Mouse (Mus musculus): ENCODE measurements at regions not wholly inside any gene's neighbourhood (a gene's known extent, or its start where the extent isn't known, plus 50 kb on each side); places are given as distances from the start of the nearest gene placed in this dataset.
"Not testable (repeated sequence)": the region's sequence is repeated elsewhere in the genome, so short reads cannot be mapped to it uniquely, and the experiment has no call there.

DNA sequence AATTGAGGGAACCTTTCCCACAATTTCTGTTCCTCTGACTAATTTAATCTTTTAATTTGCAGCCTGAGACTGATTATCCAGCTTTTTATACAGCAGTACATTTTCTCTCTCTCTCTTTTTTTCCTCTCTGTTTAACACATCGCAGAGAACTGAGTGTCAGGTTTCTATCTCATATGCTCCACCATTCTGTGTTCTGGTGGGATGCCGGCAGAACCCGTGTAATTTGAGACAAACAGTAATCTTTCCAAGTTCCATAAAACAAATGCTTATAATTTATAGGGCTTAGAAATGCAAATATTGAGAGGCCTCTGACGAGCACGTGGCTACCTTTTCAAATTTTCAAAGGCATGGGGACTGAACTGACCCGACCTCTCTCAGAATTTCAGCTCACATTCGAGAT lies 59.1 kb downstream of the Zbtb18 start:
- DNase-seq (ENCODE audit: low read depth), result no peak

- DNase-seq (ENCODE audit: low read depth), result no peak
Observed at GRCm38 (mm10) chr1:177503946-177504345, 61.8 kb downstream of the Zbtb18 start.

GRCm38 (mm10) chr1:177504743-177505142 lies 62.6 kb downstream of the Zbtb18 start:
- DNase-seq (ENCODE audit: low read depth), result no peak

DNA sequence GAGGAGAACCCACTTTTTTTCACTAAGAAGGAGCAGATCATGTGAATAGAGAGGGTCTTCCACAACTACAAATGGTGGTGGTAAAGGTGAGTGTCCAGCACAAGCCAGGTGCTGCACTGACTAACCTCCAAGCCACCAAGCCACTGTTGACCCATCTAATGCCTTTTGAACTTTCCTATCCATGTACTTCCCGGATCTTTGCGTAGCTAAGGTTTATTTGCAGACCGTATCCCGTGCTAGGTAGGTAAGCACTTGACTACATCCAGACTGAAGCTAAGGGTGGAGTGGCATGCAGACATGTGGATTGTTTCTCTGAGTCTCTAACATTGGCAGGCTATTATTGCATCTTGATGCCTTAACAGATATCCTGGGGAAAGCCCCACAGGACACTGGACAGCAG lies 65.2 kb downstream of the Zbtb18 start:
- not testable (repeated sequence) for DNase-seq (ENCODE audit: low read depth)

DNA sequence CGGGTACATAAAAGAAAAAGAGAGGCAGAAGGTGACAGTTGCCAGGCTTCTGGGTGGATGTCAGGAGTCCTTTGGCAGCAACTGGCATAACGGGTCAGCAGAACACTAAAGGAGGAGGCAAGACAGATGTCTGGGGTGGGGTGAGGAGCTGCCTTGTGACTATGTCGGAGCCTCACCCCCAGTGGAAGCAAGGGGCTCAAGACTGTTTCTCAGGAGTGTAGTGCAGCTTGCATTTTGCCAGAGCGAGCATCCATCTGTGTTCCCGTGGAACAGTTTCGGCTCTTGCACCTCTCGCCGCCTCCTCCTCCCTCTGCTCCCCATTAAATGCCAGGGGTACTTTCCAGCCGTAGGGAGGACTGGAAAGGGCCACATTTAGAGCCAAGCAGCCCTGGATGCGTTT lies 67.6 kb downstream of the Zbtb18 start:
- DNase-seq (ENCODE audit: low read depth), result no peak

- no peak for DNase-seq (ENCODE audit: low read depth)
Observed at GRCm38 (mm10) chr1:177512116-177512515, 70.0 kb downstream of the Zbtb18 start.

- no peak for DNase-seq (ENCODE audit: low read depth)
Observed at GRCm38 (mm10) chr1:177517934-177518610, 75.9 kb downstream of the Zbtb18 start.

DNA sequence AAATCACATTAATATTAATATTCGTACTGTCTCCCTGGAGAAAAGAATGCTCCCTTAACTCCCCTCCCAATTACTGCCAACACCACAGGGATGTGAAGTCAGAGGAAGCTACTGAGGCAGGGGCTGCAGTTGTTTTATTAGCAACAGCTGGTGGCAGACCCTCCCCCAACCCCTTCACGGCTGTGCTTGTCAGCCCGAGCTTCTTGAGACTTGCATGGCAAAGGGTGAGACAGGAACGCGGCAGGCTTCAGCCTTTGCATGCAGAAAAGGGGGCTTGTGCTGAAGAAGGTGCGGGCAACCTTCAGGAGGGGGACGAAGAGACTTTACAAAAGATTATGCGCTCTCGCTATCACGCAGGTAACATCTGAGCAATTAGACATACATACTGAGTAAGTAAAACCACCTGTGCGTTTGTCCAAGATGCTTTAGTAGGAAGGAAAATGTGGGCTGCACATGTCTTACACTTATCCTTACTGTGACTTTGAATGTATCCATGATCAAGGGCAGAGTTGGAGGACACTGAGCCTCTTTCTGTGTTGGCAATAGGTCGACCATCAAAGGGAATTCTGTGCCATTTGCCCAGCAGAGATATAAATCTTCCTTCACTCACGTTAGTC lies 76.9 kb downstream of the Zbtb18 start:
- no peak for DNase-seq (ENCODE audit: low read depth)

GRCm38 (mm10) chr1:177521110-177521509 lies 79.0 kb downstream of the Zbtb18 start:
- no peak for DNase-seq (ENCODE audit: low read depth)

GRCm38 (mm10) chr1:177525141-177525540 lies 83.0 kb downstream of the Zbtb18 start:
- DNase-seq (ENCODE audit: low read depth), result no peak

DNA sequence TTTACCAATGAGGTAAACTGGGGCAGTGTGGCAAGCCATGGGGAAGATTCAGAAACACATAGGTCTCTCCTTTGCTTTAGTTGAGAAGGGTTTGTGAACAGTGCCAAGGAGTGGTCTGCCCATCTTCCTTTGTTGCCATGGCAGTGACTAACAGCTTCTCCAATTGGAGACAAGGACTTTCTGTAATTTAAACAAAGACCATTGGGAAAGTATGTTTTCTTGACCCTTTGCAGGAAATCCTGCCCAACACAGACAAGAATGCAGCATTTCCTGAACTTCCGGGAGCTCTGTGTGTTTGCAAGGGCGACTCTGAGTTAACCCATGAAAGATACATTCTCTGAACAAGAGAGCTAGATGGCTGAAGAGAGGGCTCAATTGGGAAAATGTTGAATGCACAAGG lies 89.6 kb downstream of the Zbtb18 start:
- no peak for DNase-seq (ENCODE audit: low read depth)

- DNase-seq (ENCODE audit: low read depth), result no peak
Observed at GRCm38 (mm10) chr1:177532656-177533055, 90.5 kb downstream of the Zbtb18 start.

GRCm38 (mm10) chr1:177533332-177533731 lies 91.2 kb downstream of the Zbtb18 start:
- DNase-seq (ENCODE audit: low read depth), result no peak

- no peak for DNase-seq (ENCODE audit: low read depth)
Observed at GRCm38 (mm10) chr1:177545031-177545735, 103.0 kb downstream of the Zbtb18 start.

GRCm38 (mm10) chr1:177547716-177548115 lies 105.6 kb downstream of the Zbtb18 start:
- no peak for DNase-seq (ENCODE audit: low read depth)

- no peak for DNase-seq (ENCODE audit: low read depth)
Observed at GRCm38 (mm10) chr1:177555471-177556291, 113.5 kb downstream of the Zbtb18 start.

GRCm38 (mm10) chr1:177557432-177557831 lies 115.3 kb downstream of the Zbtb18 start:
- no peak for DNase-seq (ENCODE audit: low read depth)

DNA sequence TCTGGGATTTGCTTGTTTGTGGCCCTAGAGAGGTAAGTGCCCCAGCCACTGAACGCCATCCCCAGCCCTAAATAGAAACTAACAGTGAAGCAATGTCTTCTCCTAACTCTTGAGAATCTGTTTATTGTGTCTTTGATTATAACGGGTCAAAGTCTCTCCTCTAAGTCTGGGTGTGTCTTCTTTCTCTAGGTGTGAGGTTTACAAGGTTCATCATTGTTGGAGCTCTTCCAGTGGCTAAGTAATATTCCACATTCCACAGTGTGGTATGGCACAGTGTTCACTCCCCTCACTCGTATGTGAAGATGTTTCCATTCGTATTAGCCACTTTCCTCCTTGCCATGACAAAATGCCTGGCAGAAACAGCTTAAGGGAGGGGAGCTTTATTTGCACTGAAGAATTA lies 115.7 kb downstream of the Zbtb18 start:
- no peak for DNase-seq (ENCODE audit: low read depth)

GRCm38 (mm10) chr1:177561716-177562588 lies 119.8 kb downstream of the Zbtb18 start:
- no peak for DNase-seq (ENCODE audit: low read depth)

GRCm38 (mm10) chr1:177562589-177562912 lies 120.4 kb downstream of the Zbtb18 start:
- DNase-seq (ENCODE audit: low read depth), result no peak

- no peak for DNase-seq (ENCODE audit: low read depth)
Observed at GRCm38 (mm10) chr1:177565678-177566077, 123.5 kb downstream of the Zbtb18 start.
